Mouse (Mus musculus) myocyte (in vitro differentiated cells): ENCODE data around the gene Zfp456. TPM values are rescaled to one million over a fixed set of nuclear protein-coding genes. Genes with fewer than 3 reads are reported as not detected.
"Not testable (repeated sequence)": the region's sequence is repeated elsewhere in the genome, so short reads cannot be mapped to it uniquely, and the experiment has no call there.

Experiments used
- H3K27me3 ChIP-seq: one replicate; pipeline ENCODE4 v1.6.1; 2011; ENCODE audit not compliant: control insufficient read depth, insufficient read depth, insufficient read length
- H3K36me3 ChIP-seq: one replicate; pipeline ENCODE4 v1.6.1; 2011; ENCODE audit not compliant: control insufficient read depth, insufficient read depth
- H3K4me2 ChIP-seq: one replicate; pipeline ENCODE4 v1.6.1; 2011; ENCODE audit warnings: low read depth, control low read depth
- H3K4me3 ChIP-seq: one replicate; pipeline ENCODE4 v1.5.1; 2011; ENCODE audit warnings: mild to moderate bottlenecking, control low read depth, moderate library complexity
- H3K79me2 ChIP-seq: one replicate; pipeline ENCODE4 v1.6.1; 2011; ENCODE audit not compliant: control insufficient read depth, insufficient read depth
- H3ac ChIP-seq: one replicate; pipeline ENCODE4 v1.6.1; 2011; ENCODE audit not compliant: control insufficient read depth, insufficient read length
- CEBPB ChIP-seq: IDR thresholded peaks from 2 replicates; pipeline ENCODE4 v1.6.1; 2011; ENCODE audit warnings: mild to moderate bottlenecking, moderate library complexity; ENCODE audit not compliant: poor library complexity, insufficient read depth, severe bottlenecking
- E2F4 ChIP-seq: IDR thresholded peaks from one replicate; pipeline ENCODE4 v1.6.1; 2011; ENCODE audit warnings: mild to moderate bottlenecking, control low read depth, moderate library complexity; ENCODE audit not compliant: insufficient read depth
- MAX ChIP-seq: IDR thresholded peaks from one replicate; pipeline ENCODE4 v1.6.1; 2011; ENCODE audit warnings: low read depth, mild to moderate bottlenecking, control low read depth
- MYOD1 ChIP-seq, 3 experiments: IDR thresholded peaks; one replicate each; pipeline ENCODE4 v1.6.1; 2011; ENCODE audit warnings: control low read depth in 2 of 3, low read depth in 2 of 3, mild to moderate bottlenecking in 2 of 3, moderate library complexity in 1 of 3; ENCODE audit not compliant: insufficient read length in 2 of 3, control insufficient read depth in 1 of 3
- MYOG ChIP-seq, 3 experiments: IDR thresholded peaks; one replicate each; pipeline ENCODE4 v1.6.1; 2011; ENCODE audit warnings: control low read depth in 2 of 3, low read depth in 2 of 3, mild to moderate bottlenecking in 2 of 3; ENCODE audit not compliant: insufficient read length in 2 of 3, control insufficient read depth in 1 of 3, insufficient read depth in 1 of 3
- POLR2A ChIP-seq: IDR thresholded peaks from one replicate; pipeline ENCODE4 v1.6.1; 2011; ENCODE audit warnings: low read depth, mild to moderate bottlenecking, control low read depth, moderate library complexity; ENCODE audit not compliant: insufficient read length
- POLR2AphosphoS2 ChIP-seq: IDR thresholded peaks from one replicate; pipeline ENCODE4 v1.6.1; 2011; ENCODE audit warnings: low read depth, control low read depth; ENCODE audit not compliant: insufficient read length
- REST ChIP-seq: IDR thresholded peaks from one replicate; pipeline ENCODE4 v1.6.1; 2011; ENCODE audit warnings: mild to moderate bottlenecking, control low read depth, moderate library complexity; ENCODE audit not compliant: insufficient read depth, insufficient read length
- SRF ChIP-seq: IDR thresholded peaks from one replicate; pipeline ENCODE4 v1.6.1; 2011; ENCODE audit warnings: low read depth; ENCODE audit not compliant: control insufficient read depth, insufficient read length
- TCF12 ChIP-seq: IDR thresholded peaks from one replicate; pipeline ENCODE4 v1.6.1; 2011; ENCODE audit warnings: mild to moderate bottlenecking, control low read depth; ENCODE audit not compliant: poor library complexity, insufficient read depth, severe bottlenecking
- TCF3 ChIP-seq: IDR thresholded peaks from one replicate; pipeline ENCODE4 v1.6.1; 2011; ENCODE audit warnings: low read depth, control low read depth; ENCODE audit not compliant: insufficient read length
- USF1 ChIP-seq: IDR thresholded peaks from one replicate; pipeline ENCODE4 v1.6.1; 2011; ENCODE audit warnings: low read depth, mild to moderate bottlenecking, control low read depth, moderate library complexity
- polyA plus RNA-seq: library from polyadenylated mRNA; unstranded; fragments of >200 nt; fragmentation: generic; extraction: Trizol; gene quantifications from one replicate; pipeline ENCODE4 v1.2.1, GENCODE M21; 2012; ENCODE audit warnings: missing spikeins

Zfp456 gene
- polyA plus RNA-seq, 1 experiment: 0.04 TPM

DNA sequence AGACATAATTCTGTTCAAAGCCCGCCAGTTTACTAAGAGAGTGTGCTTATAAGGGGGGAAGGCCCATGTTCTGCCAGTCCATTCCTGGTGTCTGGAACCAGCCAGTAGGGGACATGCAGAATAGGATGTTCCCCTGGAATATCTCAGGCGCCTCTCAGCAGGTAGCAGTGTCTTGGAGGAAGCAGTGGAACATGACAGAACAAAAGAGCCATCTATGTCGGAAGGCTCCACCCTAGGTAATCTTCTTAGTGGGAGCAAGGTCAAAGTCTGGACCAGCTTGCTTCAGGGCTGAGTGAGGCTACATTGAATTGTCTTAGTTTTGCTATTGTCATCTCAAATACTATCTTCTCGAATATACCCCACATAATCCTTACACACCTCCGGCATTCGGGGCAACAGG, 40.1 kb upstream of the Zfp456 start:
- no peak overlapping the region for H3ac ChIP-seq
- no peaks in the 10 kb centered on the region for H3K27me3 ChIP-seq
- H3K36me3 ChIP-seq: no peaks in the 10 kb centered on the region
- H3K4me3 ChIP-seq: no peak overlapping the region
- no peak overlapping the region for H3K4me2 ChIP-seq
- no peaks in the 10 kb centered on the region for H3K79me2 ChIP-seq
- TF ChIP-seq MYOG (IDR thresholded peaks at IDR 0.05; ENCODE audit: control insufficient read depth in 1 of 3, insufficient read depth in 1 of 3, insufficient read length in 2 of 3, low read depth in 2 of 3): no peak
- no peak for TF ChIP-seq TCF3
- TF ChIP-seq POLR2AphosphoS2: no peak
- TF ChIP-seq REST: no peak
- no peak for TF ChIP-seq TCF12
- TF ChIP-seq E2F4: no peak
- no peak for TF ChIP-seq CEBPB
- TF ChIP-seq USF1: no peak
- no peak for TF ChIP-seq SRF
- TF ChIP-seq POLR2A: no peak
- no peak for TF ChIP-seq MAX
- no peak for TF ChIP-seq MYOD1 (IDR thresholded peaks at IDR 0.05; ENCODE audit: control insufficient read depth in 1 of 3, insufficient read length in 2 of 3, low read depth in 2 of 3)

DNA sequence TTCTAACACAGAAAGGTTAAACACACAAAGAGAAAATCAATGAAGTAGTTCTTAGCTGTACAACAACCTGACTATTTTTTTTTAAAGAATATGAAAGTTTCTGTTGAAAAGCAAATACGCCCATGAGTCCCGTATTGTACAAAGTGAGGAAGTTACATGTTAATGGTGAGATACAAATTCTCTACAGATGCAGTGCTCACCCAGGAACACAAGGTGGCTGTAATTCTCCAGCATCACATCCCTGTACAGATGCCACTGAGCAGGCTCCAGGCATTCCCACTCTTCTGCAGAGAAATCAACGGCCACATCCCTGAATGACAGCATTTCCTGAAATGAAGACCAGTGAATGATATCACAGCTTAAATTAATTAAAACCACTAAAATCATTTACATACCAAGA, 38.0 kb upstream of the Zfp456 start:
- H3K36me3 ChIP-seq, H3ac ChIP-seq, H3K4me3 ChIP-seq, H3K79me2 ChIP-seq, H3K4me2 ChIP-seq, H3K27me3 ChIP-seq: not testable (repeated sequence)

DNA sequence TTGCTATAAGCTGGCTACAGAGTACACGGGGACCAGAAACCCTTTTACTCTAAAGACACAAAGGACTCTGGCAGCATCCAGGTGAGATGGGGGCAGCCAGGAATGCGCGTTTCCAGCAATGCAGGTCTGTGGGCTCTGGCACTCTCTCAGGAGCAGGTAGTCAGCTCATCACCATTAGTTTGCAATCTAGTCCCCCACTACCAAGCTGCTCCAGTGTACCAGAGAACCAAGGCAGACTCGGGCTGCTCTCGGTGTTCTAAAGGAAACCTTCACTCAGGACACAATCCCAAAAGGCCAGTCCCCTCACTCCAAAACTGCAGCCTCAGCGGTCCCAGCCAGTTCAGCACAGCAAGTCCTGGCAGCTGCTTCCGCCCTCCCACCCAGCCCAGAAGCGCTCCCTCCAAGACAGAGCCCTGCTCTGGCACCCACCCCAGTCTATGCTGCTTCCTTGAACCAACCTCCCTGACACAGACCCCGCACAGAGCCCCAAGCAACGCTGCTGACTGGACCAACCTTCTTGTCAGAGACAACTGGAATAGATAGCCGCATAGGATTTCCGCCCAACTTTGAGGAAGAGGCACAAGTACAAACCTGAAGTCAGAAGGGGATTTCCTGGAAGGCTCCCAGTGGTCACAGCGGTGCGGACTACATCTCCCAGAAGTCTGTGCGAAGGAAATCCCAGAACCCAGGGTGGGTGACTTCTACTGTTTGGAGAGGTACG, 23.7 kb upstream of the Zfp456 start, which contains the start of gene Zfp429:
Gene Zfp429 (minus strand): TSS at position 637 of the 721 bp plus-strand sequence.
- Histone ChIP-seq H3K4me2 (peak within 1 kb of the TSS; percentile 50), H3K4me3 (peak within 1 kb of the TSS; percentile 24)
- H3K36me3 ChIP-seq, H3K27me3 ChIP-seq, H3ac ChIP-seq, H3K79me2 ChIP-seq: not testable (repeated sequence)

DNA sequence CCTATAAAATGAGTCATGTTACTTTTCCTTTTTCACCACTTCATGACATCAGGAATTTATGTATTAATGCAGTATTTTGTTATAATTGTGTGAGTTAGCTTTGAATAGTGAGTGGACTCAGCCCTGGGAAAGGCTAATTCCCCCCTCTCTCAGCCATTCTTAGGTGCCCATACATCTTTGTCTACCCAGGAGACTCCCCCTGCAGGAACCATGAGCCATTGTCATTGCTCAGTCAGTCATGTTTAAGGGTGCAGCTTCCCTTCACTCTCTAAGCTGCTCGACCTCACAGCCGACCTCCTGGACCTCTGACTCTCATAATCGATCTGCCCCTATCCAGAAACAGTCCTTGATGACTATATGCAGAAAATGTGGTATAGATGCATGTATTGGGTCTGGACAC, 645 bp upstream of the Zfp456 start:
- H3K36me3 ChIP-seq, H3K27me3 ChIP-seq, H3K79me2 ChIP-seq, H3K4me3 ChIP-seq, H3ac ChIP-seq, H3K4me2 ChIP-seq: not testable (repeated sequence)

DNA sequence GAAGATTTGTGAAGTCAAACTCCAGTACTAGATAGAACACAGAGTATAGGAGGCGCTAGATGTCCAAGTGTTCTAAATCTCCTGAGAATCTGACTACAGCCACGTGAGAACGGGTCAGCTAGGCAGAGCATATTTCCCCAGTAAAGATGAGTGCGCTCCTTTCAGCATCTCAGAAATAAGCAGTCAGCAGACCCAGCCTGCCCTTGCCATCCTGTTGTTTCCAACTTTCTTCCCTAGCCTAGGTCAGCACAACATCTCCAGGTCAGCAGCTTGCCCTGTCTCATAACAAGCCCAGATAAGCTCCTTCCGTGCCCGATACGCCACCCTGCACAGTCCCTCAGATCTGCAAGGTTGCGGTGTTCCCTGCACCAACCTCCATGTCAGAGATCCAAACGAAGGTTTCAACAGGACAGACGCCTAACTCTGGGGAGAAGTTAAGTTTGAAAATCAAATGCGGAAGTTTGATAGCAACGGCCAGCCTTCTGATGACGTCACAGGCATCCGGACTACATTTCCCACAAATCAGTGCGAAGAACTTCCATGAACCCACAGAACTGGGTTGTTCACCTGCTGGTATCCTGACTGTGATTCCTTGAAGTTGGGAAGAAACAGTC, 15.4 kb downstream of the Zfp456 start, which contains the start of the genes Gm28044 and Zfp953:
Gene Gm28044 (minus strand): TSS at position 406 of the 614 bp plus-strand sequence.
Gene Zfp953 (minus strand): TSS at position 475 of the 614 bp plus-strand sequence.
- H3ac ChIP-seq: peak within 1 kb of the TSS; percentile 40
- peak within 1 kb of the TSS; percentile 55 for H3K4me3 ChIP-seq
- TF ChIP-seq TCF3 (no peak), POLR2AphosphoS2 (peak; percentile 40), CEBPB (no peak)
- H3K27me3 ChIP-seq: no peaks in the 10 kb centered on the region
- no peaks in the 10 kb centered on the region for H3K79me2 ChIP-seq
- H3K4me2 ChIP-seq: peak within 1 kb of the TSS; percentile 80
- H3K36me3 ChIP-seq: no peaks in the 10 kb centered on the region

DNA sequence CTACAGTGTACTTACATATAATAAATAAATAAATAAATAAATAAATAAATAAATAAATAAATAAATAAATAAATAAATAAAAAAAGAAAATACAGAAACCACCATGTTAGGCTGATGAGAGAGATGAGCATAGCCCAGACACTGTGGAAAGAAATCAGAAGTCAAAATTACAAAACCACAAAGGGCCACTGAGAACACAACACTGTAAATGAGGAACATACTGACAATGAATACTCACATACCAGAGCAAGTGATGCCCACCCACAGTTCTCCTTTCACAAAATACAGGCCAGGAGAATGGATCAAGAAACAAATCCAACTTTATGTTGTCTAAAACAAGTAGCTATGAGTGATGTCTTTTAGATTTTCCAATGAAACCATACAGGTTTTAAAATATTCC, 23.8 kb downstream of the Zfp456 start:
- TF ChIP-seq TCF12 (no peak), POLR2AphosphoS2 (no peak), USF1 (no peak), MYOD1 (IDR thresholded peaks at IDR 0.05; ENCODE audit: control insufficient read depth in 1 of 3, insufficient read length in 2 of 3, low read depth in 2 of 3) (no peak), MYOG (IDR thresholded peaks at IDR 0.05; ENCODE audit: control insufficient read depth in 1 of 3, insufficient read depth in 1 of 3, insufficient read length in 2 of 3, low read depth in 2 of 3) (no peak), POLR2A (no peak), REST (no peak), CEBPB (no peak), MAX (no peak), E2F4 (no peak)
- Histone ChIP-seq H3K4me2 (no peak overlapping the region), H3ac (no peak overlapping the region), H3K79me2 (no peaks in the 10 kb centered on the region), H3K36me3 (no peaks in the 10 kb centered on the region), H3K4me3 (no peak overlapping the region), H3K27me3 (no peaks in the 10 kb centered on the region)
